Mouse (Mus musculus): ENCODE results near the gene Glcci1. TPM values are rescaled to one million over a fixed set of nuclear protein-coding genes. Genes with fewer than 3 reads are reported as not detected.

Glcci1 gene
- polyA plus RNA-seq, 1 experiment = 4.2 TPM

DNA sequence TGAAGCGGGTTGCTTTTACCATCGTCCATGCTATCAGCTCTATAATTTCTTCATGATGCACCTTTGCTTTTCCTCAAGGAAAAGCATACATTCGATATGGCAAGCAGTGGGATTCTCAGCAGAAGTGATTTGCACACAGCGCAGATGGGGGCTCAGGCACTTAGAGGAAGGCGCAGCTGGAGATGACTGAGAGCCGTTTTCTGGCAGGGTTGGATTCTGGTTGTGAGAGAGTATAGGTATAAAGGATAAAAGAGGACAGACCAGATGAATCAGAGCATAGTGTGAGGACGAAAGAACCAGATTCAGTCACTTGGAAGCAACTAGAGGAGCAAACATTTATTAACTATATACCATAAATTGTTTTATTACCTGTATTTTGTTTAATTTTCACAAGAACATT is 36.4 kb downstream of the Glcci1 start:
- DNase-seq (ENCODE audit: low spot score) = no peak

DNA sequence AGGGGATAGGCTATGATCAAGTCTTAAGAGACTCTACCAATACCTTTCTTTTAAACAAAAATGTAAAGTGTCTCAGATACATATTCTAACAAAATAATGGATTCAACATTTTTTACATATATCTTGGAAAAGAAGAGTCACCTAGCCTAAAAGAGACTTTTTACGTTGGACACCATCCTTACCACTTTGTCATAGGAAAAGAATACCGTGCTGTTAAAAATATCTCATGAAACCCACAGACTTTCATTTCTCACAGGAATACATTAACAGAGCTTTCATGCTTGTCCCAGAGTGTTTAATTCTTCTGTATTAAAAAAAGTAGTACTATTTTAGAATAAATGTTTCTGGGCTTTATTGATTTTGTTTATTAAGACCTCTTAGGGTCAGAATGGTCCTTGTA is 41.8 kb downstream of the Glcci1 start:
- DNase-seq (ENCODE audit: low spot score) = no peak

DNA sequence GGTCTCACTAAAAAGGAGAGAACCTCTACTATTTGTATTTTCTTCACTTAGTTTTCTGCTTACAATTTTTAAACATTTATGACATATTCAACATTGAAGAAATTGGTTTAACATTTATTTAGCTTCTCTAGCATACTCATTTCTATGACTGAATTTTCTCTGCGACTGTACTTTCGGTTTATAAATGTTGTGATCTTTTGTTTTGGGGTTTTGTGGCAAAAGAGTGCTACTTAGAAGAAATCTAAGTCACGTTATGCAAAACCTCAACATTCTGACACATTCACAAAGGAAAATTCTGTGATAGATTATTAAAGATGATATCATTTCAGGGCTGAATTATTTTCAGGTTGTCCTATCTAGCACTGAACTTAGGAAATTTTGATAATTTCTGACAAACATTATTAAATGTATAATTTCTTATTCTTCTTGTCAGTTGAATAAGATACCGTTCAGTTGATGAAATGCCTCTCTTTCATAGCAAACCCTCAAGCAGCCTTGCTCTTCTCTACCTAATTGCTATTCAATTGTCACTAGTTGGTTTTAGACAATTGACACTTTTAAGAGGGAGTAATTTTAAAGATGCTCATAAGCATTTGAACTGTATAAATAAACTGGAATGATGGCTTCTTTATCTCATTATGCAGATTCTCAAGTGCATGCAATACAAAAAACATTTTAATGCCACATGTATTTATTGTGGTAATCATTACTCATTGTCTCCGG is 47.6 kb downstream of the Glcci1 start:
- no peak for DNase-seq (ENCODE audit: low spot score)

DNA sequence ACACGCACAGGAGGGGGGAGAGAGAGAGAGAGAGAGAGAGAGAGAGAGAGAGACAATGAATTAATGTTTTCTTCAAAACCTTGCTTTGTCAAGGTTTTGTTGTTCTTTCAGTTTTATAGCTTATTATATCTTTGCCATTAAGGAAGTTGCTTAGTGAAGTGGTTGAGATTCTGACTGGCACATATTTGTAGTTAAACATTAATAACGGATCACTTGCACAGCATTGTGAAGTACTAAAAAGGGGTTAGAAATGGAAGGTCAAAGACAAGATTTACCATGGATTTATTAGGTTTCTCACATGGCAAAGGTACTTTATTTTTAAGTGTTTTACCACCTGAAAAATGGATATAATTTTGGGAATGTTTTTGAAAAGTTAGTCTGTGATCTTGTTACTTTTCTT is 51.3 kb downstream of the Glcci1 start:
- DNase-seq (ENCODE audit: low spot score) = no peak

DNA sequence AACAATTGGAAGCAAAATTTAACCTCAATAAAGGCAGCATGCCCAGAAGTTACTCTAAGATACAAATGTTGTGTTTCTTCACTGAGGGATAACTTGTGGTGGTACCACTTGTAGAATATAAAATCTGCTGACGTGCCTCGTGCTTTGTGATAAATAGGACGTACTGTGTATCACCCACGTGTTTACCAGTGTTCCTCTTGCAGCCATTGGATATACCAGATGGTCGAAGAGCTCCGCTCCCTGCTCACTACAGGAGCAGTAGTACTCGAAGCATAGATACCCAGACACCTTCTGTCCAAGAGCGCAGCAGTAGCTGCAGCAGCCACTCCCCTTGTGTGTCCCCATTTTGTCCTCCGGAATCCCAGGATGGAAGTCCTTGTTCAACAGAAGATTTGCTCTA is 73.0 kb downstream of the Glcci1 start:
- no peak for DNase-seq (ENCODE audit: low spot score)

DNA sequence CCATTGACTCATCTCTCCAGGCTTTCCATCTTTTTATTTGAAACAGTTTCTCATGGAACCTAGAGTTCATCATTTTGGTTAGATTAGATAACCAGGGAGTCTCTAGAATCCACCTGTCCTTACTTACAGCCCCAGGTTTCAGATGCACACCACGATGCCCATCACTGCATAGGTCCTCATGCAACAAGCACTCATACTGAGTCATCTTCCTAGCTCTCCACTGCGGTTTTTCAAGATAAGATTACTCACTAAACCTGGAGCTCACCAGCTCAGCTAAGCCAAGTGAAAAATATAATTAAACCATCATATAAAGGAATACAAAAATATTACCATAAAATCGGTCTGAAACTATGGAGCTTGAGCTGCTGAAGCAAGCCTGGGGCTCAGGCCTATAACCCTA is 74.5 kb downstream of the Glcci1 start:
- DNase-seq (ENCODE audit: low spot score) = no peak

DNA sequence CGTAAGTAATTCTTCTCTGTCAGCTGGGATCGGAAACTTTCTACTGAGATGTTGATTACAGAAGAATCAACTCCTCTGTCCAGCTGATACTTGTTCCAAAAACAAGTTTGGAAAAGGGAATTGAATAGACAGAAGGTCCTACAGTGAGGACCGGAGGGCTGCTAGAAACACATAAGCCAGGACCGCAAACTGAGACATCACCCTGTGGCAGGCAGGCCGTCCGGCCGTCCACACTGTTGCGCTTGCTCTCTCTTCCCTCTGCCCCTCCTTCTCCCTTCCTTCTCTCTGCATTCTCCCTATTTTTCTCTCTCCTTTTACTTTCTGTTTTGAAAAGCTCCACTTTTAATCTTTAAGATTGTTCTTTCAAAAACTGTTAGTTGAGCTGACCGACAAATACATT is 82.3 kb downstream of the Glcci1 start:
- DNase-seq (ENCODE audit: low spot score) = no peak

DNA sequence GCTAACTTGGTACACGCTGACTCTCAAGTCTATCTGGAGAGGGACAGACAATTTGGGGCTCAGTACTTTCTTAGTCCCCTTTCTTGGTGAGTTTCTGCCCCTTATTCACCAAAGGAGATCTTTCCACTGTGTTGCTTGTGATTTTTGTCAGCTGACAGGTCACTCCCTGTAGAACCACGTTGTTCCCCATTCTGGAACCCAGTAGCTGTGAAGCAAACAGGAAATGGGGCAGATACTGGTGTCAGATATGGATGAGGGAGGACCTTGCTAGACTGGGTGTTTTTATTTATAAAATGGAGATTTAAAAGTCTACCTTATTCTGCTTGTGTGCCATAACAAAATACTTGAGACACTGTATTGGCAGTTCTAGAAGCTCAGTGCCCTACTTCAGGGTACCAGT is 108.0 kb downstream of the Glcci1 start:
- DNase-seq (ENCODE audit: low spot score) = no peak

DNA sequence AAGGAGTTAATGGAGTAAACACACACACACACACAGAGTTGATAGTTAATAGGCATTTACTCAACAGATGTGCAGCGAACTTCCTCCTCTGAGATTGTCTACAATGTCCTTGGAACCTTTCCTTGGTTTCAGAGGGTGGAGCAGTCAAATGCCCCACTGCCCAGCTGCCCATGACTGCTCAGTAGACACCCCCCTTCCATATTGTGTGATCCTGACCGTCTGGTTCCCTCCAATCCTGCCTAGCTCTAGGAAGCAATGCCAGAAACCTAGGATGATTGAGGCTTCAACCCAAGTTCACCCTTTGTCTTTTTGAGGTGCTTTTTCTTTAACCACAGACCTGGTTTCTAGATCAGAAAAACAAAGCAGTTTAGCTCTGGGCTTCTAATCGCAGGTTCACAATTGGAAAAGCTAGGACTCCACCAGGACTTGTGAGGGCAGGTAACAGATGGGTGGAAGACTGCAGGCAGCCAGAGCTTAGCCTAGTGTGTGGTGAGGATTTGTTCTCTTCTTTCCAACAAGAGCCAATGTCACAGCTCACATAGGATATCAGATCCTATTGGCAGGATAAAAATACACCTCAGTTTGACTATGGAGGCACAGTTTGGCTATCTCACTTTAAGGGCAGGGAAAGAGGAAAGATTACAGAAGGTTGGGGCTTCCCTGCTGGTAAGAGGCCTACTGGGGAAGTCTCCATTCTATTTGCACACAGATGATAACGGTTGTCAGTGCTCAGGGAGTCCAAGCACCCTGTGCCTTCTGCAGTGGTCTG is 110.4 kb downstream of the Glcci1 start:
- DNase-seq (ENCODE audit: low spot score) = no peak

DNA sequence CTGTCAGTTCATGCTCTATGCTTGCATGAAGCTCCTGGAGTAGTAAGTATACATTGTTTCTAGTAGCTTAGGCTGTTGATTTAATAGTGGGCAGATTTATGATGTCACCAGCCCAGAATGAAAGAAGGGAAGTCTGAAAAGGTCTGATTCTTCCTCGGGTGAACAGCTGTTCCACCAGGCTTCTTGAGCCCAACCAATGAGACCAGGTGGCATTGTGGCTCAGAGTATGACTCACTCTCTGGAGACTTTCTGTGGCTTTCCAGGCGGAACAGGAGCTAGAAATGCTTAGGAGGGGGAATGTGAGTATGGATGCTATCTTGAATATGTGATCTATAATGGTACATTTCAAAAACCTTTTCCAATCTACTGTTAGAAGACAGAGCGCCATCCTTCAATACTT is 113.6 kb downstream of the Glcci1 start:
- DNase-seq (ENCODE audit: low spot score) = no peak

DNA sequence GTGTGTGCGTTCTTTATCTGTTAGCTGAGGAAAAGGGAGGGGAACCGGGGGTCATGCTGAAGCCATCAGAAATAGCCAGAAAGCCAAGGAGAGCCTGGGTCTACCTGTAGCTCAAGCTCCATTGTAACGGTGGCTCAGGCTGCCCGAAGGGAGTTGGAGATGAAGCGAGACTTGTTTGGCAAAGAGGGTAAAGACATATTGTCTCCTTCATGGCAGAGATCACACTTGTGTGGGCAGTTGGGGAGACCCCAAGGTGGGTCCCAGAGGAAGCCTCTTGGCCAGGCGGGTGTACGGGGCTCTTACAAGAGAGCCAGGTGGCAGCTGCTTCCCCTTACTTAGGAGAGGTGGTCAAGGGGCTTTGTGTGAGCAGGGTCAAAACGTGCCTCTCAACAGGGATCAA is 118.8 kb downstream of the Glcci1 start:
- no peak for DNase-seq (ENCODE audit: low spot score)

DNA sequence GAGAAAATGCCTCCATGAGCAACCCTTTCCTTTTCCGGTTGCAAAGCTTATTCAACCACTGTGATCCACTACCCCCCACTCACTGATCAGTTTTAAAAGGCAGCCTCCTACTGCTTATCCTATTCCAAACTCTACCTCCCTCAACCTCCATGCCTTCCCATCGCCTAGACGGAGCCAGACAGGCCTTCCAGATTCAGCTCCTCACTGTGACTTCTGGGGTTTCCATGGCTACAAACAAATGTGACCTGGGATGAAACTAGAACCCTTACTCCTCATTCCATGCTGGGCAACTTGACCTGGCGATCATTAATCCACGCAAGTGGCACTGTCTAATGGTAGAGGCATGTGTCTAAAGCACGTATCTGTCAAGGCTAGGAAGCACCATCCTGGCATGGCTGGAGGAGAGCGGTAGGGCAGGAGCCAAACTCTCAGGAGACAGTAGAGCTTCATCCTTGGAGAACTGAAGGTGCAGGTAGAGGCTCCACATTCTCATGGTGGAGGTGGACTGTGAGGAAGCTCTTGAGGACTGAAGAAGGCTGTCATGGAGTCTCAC is 119.4 kb downstream of the Glcci1 start:
- DNase-seq (ENCODE audit: low spot score) = no peak

DNA sequence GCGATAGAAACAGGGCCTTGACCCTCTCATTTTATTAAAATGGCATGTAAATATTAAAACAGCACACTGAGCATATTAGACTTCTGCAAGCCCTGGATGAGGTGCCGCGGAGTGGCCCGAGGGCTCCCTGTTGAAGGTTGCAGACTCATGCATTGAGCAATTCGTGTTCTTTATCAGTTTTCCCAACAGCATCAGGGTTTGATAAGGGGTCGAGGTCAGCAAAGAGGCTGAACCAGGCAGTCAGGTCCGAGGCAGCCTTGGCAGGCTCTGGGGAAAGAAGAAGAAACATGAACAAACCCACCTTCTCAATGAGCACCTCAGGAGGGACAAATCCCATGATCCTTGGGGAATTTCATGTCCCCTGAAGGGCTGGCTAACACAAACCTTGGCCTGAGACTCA is 121.1 kb downstream of the Glcci1 start:
- no peak for DNase-seq (ENCODE audit: low spot score)

DNA sequence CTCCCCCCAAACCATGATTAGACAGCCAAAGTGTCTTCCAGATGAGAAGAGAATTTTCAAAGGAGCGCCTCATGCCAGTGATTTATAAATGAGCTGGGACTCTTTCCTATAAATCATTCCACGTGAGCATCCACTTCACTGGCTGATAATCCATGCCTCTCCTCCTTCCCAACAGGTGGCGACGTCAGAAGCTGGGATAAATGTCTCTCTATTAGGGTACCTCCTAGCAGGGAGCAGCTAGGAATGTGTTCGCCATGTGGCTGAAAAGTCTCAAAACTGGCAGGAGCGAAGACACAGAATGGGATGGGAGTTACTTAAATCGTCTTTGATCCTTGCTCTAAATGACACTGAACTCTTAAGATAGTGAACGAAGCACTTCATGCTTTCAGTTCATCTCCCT is 122.0 kb downstream of the Glcci1 start:
- DNase-seq (ENCODE audit: low spot score) = no peak

DNA sequence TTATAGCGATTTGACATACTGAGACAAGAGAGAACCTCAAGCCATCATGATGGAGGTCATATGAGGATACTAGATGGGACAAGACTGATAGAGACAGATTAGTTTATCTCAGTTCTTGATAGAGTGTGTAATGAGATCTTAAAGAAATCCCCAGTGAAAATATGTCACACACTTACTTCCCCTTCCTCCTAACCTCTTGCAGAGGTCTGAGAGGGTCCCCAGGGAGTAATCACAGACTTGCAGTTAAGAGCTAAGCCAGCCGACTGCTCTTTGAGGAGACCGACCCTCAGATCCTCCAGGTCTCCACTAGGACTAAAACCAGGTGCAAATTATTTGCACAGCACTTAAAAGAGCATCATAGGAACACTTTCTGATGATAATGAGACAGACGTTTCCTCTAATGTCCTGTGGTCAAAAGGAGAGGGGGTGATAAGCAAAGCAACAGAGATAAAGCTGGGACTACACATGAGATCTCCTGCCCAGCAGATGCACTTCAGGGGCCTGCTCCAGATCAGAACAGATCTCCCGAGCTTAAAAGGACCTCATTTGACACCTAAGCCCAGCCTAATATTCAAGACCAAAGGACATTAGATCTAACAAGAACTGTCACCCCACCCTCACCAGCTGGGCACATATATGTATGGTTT is 122.7 kb downstream of the Glcci1 start:
- DNase-seq (ENCODE audit: low spot score) = no peak

DNA sequence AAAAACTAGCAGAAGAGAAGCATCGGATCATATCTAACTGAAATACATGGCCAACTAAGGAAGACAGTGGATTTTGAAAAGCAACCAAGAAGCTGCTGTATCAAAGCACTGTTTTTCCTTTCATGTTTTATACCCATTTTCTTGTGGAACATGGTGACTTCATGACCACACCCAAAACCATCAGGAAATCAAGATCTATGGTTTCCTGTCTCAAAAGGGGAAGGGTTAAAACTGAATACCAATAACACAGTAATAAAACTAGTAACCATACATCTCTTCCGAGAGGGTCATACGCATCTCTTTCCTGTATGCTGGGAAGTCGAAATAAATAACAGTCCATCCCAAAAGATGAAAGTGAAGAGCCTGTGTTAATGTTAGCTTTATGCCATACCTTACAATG is 123.3 kb downstream of the Glcci1 start:
- DNase-seq (ENCODE audit: low spot score) = no peak

DNA sequence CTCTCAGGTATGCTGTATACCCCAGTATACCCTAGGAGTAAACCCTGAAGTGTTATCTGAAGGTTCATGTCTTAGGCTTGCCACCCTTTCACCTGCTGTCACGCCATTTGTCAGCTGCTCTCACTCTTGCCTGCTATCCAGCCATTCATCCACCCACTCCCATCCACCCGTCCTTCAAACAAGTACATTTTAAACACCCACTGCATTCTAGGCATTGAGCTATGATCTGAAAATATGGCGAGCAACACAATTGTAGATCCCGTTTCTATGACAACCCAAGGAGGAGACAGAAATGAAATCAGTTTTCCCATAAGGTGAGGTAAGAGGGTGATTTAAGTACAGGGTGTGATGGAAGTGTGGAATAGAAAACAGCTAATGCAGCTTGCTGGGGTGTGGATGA is 128.7 kb downstream of the Glcci1 start:
- DNase-seq (ENCODE audit: low spot score) = no peak

DNA sequence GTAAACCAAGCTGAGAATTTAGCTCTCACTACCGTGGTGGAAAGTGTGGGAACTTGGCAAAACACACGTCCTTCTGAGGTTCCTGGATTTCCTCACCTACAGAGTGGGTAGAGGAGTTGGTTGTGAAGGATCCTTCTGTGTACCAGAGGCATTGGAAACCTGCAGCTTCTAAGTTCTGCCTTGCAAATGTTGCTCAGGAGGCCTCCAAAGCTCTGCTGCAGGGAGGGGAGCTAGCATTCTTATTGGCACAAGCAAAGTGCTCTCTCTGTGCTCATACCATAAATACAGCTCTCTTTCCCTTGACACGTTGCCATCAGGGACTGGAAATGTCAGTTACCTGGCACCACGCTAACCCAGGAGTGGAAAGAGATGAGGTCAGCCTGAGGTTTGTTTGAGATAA is 129.5 kb downstream of the Glcci1 start:
- DNase-seq (ENCODE audit: low spot score) = no peak

DNA sequence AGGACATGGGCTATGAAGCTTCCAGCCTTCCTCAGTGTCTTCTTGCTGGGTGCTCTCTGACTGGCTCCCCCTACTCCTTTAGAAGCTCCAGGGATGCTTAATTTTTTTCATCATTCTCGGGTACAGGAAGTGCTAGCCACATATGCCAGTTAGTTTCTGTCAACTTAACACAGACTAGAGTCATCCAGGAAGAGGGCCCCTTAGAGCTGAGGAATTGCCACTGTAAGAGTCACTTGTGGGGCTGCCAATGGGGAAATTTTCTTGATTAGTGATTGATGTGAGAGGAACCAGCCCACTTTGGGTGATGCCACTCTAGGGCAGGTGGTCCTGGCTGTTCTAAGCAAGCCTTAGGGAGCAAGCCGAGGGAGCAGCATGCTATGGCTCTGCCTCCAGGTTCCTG is 130.1 kb downstream of the Glcci1 start:
- DNase-seq (ENCODE audit: low spot score) = no peak

DNA sequence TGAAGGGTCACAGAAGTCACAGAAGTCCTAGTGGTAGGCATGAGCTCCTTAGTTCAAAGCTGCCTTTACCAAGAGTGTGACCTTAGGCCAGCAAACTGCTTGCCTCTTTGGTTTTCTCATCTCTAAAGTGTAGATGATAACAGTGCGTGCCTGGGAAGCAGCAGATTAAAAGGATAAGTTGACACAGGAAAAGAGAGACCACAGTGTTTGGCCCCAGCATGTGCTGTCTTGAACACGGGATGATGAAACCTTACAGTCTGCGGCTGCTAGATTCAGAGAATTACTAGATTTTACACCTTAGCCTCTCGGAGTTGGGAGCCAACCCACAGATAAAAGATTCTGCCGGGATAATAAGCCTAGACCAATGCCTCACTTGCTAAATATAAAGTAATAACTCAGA is 131.5 kb downstream of the Glcci1 start:
- DNase-seq (ENCODE audit: low spot score) = no peak

DNA sequence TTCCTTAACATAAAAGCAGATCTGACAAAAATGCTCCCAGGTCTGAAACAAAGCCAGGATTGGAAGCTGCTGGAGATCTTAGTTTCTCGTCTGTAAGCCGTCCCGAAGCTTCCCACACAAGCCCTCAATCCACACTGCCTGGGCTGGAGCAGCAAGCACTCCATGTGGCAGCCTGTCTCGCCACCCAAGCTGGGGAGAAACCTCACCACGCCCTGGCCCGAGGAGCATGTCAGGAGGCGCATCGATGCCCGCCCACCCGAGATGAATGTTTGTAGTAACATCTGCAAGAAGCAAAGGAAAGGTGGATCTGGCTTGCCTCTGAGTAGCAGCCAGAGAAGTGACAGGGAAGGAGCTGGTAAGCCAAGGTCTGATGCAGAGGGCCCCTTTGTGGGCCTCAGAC is 135.3 kb downstream of the Glcci1 start:
- DNase-seq (ENCODE audit: low spot score) = no peak

DNA sequence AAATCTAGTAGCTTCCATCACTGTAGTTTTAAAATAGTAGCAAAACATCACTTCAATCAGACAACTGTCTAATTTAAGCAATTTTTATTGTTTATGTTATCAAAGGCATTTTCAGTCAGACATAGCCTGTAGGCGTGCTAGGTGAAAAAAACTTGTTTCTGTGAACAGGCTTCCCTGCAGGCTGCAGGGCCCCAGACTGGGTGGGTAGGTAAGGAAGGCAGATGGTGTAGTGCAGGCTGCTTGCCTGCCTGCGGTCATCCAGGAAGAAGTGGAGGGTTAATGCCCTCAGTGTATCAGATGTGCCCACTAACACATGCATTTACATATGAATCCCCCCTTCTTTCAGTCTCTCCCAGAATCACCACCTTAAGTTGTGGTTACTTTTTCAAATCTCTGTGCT is 136.3 kb downstream of the Glcci1 start:
- DNase-seq (ENCODE audit: low spot score) = no peak

Measured in urinary bladder, adult 2 months (tissue).